Mouse (Mus musculus): ENCODE data around the gene Atf1.

DNA sequence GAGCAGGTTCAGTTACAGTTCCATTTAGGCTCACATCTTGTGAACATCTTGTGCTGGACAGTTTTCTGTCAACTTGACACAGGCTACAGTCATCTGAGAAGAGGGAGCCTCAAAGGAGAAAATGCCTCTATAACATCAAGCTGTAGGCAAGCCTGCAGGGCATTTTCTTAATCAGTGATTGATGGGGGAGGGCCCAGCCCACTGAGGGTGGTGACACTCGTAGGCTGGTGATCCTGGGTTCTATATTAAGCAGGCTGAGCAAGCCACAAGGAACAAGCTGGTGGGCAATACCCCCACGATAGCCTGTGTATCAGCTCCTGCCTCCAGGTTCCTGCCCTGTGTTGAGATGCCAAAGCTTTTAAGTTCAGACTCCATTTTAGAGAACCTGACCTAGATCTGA lies 41.3 kb downstream of the Atf1 start:
- TF ChIP-seq MAX (IDR thresholded peaks at IDR 0.05; ENCODE audit: low read depth) (no peak), USF1 (IDR thresholded peaks at IDR 0.05; ENCODE audit: low read depth) (no peak), POLR2A (IDR thresholded peaks at IDR 0.05; ENCODE audit: insufficient read length, low read depth) (no peak), TCF12 (IDR thresholded peaks at IDR 0.05; ENCODE audit: insufficient read depth, poor library complexity, severe bottlenecking) (no peak), MYOD1 (IDR thresholded peaks at IDR 0.05; ENCODE audit: control insufficient read depth in 1 of 3, insufficient read length in 2 of 3, low read depth in 2 of 3) (no peak), REST (IDR thresholded peaks at IDR 0.05; ENCODE audit: insufficient read depth, insufficient read length) (no peak), POLR2AphosphoS2 (IDR thresholded peaks at IDR 0.05; ENCODE audit: insufficient read length, low read depth) (no peak), E2F4 (IDR thresholded peaks at IDR 0.05; ENCODE audit: insufficient read depth) (no peak), SRF (IDR thresholded peaks at IDR 0.05; ENCODE audit: control insufficient read depth, insufficient read length, low read depth) (no peak), MYOG (IDR thresholded peaks at IDR 0.05; ENCODE audit: control insufficient read depth in 1 of 3, insufficient read depth in 1 of 3, insufficient read length in 2 of 3, low read depth in 2 of 3) (no peak), CEBPB (IDR thresholded peaks at IDR 0.05; ENCODE audit: insufficient read depth, poor library complexity, severe bottlenecking) (no peak), TCF3 (IDR thresholded peaks at IDR 0.05; ENCODE audit: insufficient read length, low read depth) (no peak)

All from myocyte (in vitro differentiated cells).